Mouse (Mus musculus): Measurements from ENCODE around the gene Ebf1.

DNA sequence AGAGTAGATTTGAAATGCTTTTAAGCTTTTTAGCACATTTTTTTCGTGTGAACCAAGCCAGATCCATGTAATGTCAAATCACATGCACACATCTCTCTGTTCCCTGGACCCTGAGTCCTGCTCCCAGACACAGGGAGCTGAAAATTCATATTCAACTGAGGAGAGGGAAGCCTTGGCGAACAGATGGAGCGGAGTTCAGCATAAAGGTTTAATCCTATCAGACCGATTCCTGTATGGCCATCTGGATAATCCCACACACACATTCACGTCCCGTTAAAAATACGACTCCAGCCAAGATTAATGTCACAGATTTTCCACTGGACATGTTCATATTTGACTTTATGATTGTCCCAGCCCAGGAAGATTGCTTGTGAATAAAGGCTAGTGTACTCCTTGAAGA, 282.8 kb downstream of the Ebf1 start:
- TF ChIP-seq POLR2A (IDR thresholded peaks at IDR 0.05; ENCODE audit: insufficient read length, low read depth): no peak
- TF ChIP-seq MYOD1 (IDR thresholded peaks at IDR 0.05; ENCODE audit: control insufficient read depth in 1 of 3, insufficient read length in 2 of 3, low read depth in 2 of 3): no peak
- no peak for TF ChIP-seq MAX (IDR thresholded peaks at IDR 0.05; ENCODE audit: low read depth)
- no peak for TF ChIP-seq E2F4 (IDR thresholded peaks at IDR 0.05; ENCODE audit: insufficient read depth)
- TF ChIP-seq CEBPB (IDR thresholded peaks at IDR 0.05; ENCODE audit: insufficient read depth, poor library complexity, severe bottlenecking): no peak
- TF ChIP-seq USF1 (IDR thresholded peaks at IDR 0.05; ENCODE audit: low read depth): no peak
- TF ChIP-seq POLR2AphosphoS2 (IDR thresholded peaks at IDR 0.05; ENCODE audit: insufficient read length, low read depth): no peak
- no peak for TF ChIP-seq TCF3 (IDR thresholded peaks at IDR 0.05; ENCODE audit: insufficient read length, low read depth)
- TF ChIP-seq TCF12 (IDR thresholded peaks at IDR 0.05; ENCODE audit: insufficient read depth, poor library complexity, severe bottlenecking): no peak
- TF ChIP-seq MYOG (IDR thresholded peaks at IDR 0.05; ENCODE audit: control insufficient read depth in 1 of 3, insufficient read depth in 1 of 3, insufficient read length in 2 of 3, low read depth in 2 of 3): no peak

Measured in myocyte (in vitro differentiated cells).